Mouse (Mus musculus): ENCODE results near the gene D630036H23Rik. TPM values are rescaled to one million over a fixed set of nuclear protein-coding genes. Genes with fewer than 3 reads are reported as not detected.

The D630036H23Rik gene
- polyA plus RNA-seq, 1 experiment from 2014 or later, result 2.0 TPM

DNA sequence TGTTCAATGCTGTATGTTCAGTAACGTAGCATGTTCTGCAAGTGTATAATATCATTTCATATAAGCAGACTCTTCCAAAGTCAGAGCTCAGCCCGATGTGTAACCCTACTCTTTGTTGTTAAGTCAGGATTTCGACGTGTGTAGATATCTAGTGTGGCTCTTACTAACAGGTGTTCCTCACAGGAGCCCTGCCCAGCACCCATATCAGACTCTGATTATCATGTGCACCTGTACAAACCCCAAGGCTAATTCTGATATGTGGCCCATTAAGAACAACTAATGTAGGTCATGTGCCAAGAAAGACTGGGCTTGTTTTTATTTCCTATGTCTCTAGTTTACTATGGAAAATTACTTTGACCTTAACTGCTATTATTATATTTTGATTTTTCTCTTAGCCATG lies 18.0 kb downstream of the D630036H23Rik start:
- no peak for ATAC-seq
- Histone ChIP-seq H3K4me2 (no peak overlapping the region), H3K4me3 (no peak overlapping the region), H3K36me3 (ENCODE audit: poor library complexity, severe bottlenecking) (no peaks in the 10 kb centered on the region), H3K27ac (no peak overlapping the region), H3K9me3 (replicated peaks) (no peaks in the 10 kb centered on the region), H3K27me3 (no peaks in the 10 kb centered on the region), H3K4me1 (no peaks in the 10 kb centered on the region), H3K9ac (no peak overlapping the region)
- WGBS, result 91% methylated on average over 4 of the region's 4 CpGs

DNA sequence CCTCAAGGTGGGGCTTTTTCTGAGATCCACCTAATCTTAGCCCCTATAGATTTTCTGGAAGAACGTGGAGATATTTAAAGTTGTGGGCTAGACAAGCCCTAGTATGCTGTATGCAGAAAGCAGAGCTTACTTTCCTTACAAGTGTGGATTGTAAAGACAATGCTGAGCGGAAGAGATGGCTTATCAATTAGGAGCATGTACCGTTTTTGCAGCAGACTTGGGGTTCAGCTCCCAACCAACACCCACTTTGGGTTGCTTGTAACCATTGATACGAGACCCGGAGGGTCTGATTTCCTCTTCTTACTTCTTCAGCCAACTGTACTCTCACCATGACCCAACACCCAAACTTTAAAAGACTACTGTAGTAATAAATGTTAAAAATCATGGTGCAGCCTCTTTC lies 21.3 kb downstream of the D630036H23Rik start:
- Histone ChIP-seq H3K4me1 (no peaks in the 10 kb centered on the region), H3K27ac (no peak overlapping the region), H3K4me2 (no peak overlapping the region), H3K27me3 (no peaks in the 10 kb centered on the region), H3K36me3 (ENCODE audit: poor library complexity, severe bottlenecking) (no peaks in the 10 kb centered on the region), H3K9me3 (replicated peaks) (no peaks in the 10 kb centered on the region), H3K4me3 (no peak overlapping the region), H3K9ac (no peak overlapping the region)
- ATAC-seq, result no peak
- 95% methylated on average over 5 of the region's 5 CpGs for WGBS

DNA sequence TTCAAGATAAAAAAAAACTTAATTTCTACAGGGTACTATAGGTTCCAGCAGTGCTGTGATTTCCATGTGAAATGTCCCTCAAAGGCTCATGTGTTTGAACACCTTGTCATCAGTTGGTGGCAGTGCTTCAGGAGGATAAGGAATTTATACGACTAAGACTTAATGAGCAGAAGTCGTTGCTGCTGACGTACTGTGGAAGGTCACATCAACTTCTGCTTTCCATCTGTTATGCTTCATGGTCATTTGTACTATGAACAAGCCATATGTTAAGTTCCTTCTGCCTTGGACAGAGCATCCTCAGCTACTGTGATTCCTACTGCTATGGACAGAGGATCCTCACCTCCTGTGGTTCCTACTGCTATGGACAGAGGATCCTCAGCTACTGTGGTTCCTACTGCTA lies 21.9 kb downstream of the D630036H23Rik start:
- Histone ChIP-seq H3K4me2 (no peak overlapping the region), H3K4me1 (no peaks in the 10 kb centered on the region), H3K4me3 (no peak overlapping the region), H3K9ac (no peak overlapping the region), H3K36me3 (ENCODE audit: poor library complexity, severe bottlenecking) (no peaks in the 10 kb centered on the region), H3K9me3 (replicated peaks) (no peaks in the 10 kb centered on the region), H3K27ac (no peak overlapping the region), H3K27me3 (no peaks in the 10 kb centered on the region)
- no peak for ATAC-seq
- 92% methylated on average over 3 of the region's 3 CpGs for WGBS

DNA sequence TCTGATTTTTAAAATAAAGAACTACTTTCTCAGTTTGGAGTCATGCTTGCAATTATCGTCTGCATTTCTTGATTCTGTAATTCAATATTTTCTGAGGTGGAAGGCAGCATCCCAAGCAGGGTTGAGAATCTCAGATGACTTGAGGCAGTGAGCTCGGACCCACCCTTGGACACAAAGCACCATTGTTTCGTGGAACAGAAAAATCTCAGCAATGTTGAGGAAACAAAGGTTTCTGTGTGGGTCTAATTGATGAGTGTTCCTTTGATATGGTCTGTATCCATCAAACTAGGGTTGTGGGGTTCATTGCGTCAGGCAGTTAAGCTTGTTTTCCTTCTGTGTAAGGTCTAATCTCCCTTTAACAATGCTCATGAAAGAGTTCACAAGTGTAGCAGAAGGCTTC lies 37.9 kb downstream of the D630036H23Rik start:
- Histone ChIP-seq H3K36me3 (ENCODE audit: poor library complexity, severe bottlenecking) (no peaks in the 10 kb centered on the region), H3K27ac (no peak overlapping the region), H3K4me2 (no peak overlapping the region), H3K27me3 (no peaks in the 10 kb centered on the region), H3K4me1 (no peaks in the 10 kb centered on the region), H3K9ac (no peak overlapping the region), H3K4me3 (no peak overlapping the region), H3K9me3 (replicated peaks) (no peaks in the 10 kb centered on the region)
- ATAC-seq, result no peak
- 60% methylated on average over 4 of the region's 4 CpGs for WGBS

DNA sequence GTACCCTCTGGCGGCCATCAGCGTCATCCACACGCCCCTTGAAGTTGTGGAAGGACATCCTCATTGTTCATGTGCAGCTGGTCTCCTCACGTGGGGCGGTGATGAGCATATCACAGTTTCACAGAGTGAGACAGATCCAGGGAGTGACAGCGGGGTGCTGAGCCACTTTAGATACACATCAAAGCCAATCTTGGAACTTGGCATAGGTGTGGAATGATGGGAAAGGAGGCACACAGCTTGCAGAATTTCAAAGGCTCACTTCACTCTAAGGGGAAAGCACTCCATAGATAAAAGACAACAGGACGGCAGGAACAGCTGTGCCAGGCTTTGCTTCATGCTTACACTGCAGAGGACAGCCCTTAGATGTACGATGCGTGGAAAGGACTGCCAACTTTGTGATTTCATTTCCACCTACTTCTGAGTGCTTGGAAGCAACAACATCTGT lies 48.1 kb downstream of the D630036H23Rik start:
- Histone ChIP-seq H3K9ac (no peak overlapping the region), H3K9me3 (replicated peaks) (no peaks in the 10 kb centered on the region), H3K4me1 (no peaks in the 10 kb centered on the region), H3K27me3 (no peaks in the 10 kb centered on the region), H3K36me3 (ENCODE audit: poor library complexity, severe bottlenecking) (no peaks in the 10 kb centered on the region), H3K4me2 (no peak overlapping the region), H3K27ac (no peak overlapping the region), H3K4me3 (no peak overlapping the region)
- WGBS, result 80% methylated on average over 9 of the region's 9 CpGs
- peak; percentile 38; the same call in 1 of the 2 replicates for ATAC-seq

DNA sequence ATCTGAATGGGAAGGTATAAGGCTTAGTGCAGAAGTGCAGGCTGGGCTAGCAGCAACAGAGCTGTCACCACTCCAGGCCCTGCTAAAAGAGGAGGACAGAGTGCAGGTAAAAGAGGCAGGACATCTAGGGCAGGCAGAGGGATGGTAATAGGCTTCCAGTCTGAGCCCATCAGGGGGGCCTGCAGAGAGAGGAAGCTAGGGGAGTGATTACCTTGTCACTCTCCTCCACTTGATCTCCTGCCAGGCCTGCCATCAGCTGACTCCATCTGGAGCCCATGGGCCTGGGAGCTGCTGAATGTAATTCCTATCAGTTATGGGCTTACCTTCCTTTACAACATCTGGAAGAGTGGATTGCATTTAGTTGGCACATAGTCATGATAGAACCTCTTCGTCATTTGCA lies 49.3 kb downstream of the D630036H23Rik start:
- no peak overlapping the region for H3K9ac ChIP-seq

More for the DNA sequence above, 49.3 kb downstream of the D630036H23Rik start:
- no peak overlapping the region for H3K4me2 ChIP-seq
- H3K4me3 ChIP-seq, result no peak overlapping the region
- H3K36me3 ChIP-seq (ENCODE audit: poor library complexity, severe bottlenecking), result no peaks in the 10 kb centered on the region
- peak; percentile 41; the same call in 1 of the 2 replicates for ATAC-seq
- H3K4me1 ChIP-seq, result no peaks in the 10 kb centered on the region
- 86% methylated on average over 1 of the region's 1 CpGs for WGBS
- H3K27me3 ChIP-seq, result no peaks in the 10 kb centered on the region
- no peak overlapping the region for H3K27ac ChIP-seq
- no peaks in the 10 kb centered on the region for H3K9me3 ChIP-seq (replicated peaks)

Other genes starting within 250 kb of the D630036H23Rik start
- gene Ankmy2, start 225.1 kb downstream of the D630036H23Rik start, polyA plus RNA-seq (2015; fragmentation: Nextera tagmentation; extraction: Ambion mirVana), result 41.4 and 42.5 TPM in 2 replicates
- 399 and 418 TPM in 2 replicates for gene Bzw2, start 224.1 kb downstream of the D630036H23Rik start, polyA plus RNA-seq (2015; fragmentation: Nextera tagmentation; extraction: Ambion mirVana)
- not detected in 2 replicates for gene Lrrc72, start 128.8 kb downstream of the D630036H23Rik start, polyA plus RNA-seq (2015; fragmentation: Nextera tagmentation; extraction: Ambion mirVana)
- 6.4 and 10.0 TPM in 2 replicates for gene Sostdc1, start 68.0 kb downstream of the D630036H23Rik start, polyA plus RNA-seq (2015; fragmentation: Nextera tagmentation; extraction: Ambion mirVana)
- 6.8 and 6.9 TPM in 2 replicates for gene Ispd, start 731 bp downstream of the D630036H23Rik start, polyA plus RNA-seq (2015; fragmentation: Nextera tagmentation; extraction: Ambion mirVana)